Mouse (Mus musculus) T-cell, adult 66 days (primary cell): Measurements from ENCODE around the gene Hk1. TPM values are rescaled to one million over a fixed set of nuclear protein-coding genes. Genes with fewer than 3 reads are reported as not detected.

Source experiments
- total RNA-seq, 2 experiments: library from RNA; stranded (reverse); gene quantifications; 3 replicates in 1 of 2; 4 replicates in 1 of 2; pipeline ENCODE4 v1.2.4; 2023

The Hk1 gene
- 10 to 100 TPM; 76.7 to 83.6 TPM for total RNA-seq

DNA sequence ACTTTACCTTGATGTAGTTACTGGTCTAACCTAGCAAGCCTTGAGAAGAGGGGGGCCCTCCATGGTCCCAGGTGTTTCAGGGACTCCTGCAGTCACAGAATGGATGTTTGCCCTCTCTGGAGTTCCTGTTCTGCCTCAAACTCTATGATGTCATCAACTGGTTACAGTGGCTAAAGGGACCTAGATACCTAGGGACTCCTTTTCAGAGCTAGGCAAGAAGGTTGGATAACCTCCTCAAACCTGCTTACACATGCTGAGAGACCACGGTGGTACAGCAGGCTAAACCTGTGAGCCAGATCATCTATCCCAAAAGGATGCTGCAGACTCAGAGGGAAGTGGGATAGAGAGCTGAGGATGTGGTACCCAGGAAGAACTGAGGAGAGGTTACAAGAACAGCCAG, at the start of gene Hk1:
Hk1 (minus strand) TSS at position 101 of the 400 bp plus-strand sequence.

DNA sequence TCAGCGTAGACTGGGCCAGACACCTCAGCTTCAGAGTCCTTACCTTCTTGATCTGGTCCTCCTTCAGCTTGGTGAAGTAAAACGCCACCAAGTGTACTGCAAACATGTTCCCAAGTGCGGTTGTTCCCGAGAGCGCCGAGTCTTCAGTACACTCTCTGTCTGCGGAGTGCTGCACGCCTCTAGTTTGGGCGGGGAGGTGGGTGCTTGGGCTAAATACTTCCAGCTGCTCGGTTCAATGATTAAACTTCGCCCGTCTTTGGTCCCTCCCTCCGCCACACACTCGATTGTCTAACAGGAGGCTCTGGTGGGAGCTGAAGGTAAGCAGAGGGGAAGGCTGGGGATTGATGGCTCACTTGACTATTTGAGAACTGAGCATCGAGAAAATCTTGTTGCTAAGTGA, 42.5 kb upstream of the Hk1 start, which contains the start of gene Hkdc1:
Hkdc1 (minus strand) TSS at position 237 of the 400 bp plus-strand sequence.

DNA sequence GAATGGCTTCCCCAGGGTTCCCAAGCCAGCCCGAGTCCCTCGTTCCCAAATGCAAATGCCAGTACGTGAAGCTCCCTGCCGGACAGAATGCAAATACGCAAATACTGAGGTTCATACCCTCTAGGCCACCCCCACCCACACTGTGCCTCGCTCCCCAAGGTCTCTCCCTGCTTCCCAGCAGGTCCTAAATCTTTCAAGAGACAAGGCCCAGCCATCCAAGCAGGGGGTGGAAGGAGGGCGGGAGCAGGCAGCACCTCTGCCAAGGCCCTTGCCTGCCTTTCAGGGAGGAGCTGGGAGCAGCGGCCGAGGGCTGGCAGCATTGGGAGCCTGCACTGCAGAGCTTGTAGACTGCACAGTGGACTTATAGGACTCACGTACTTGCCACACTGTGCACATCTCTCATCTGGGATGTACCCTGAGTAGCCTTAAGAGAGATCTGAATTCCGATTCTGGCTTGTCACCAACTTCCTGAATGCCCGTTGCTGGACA, 127.7 kb downstream of the Hk1 start, which contains the start of gene Tacr2:
Tacr2 (plus strand) TSS at position 439 of the 489 bp plus-strand sequence.

DNA sequence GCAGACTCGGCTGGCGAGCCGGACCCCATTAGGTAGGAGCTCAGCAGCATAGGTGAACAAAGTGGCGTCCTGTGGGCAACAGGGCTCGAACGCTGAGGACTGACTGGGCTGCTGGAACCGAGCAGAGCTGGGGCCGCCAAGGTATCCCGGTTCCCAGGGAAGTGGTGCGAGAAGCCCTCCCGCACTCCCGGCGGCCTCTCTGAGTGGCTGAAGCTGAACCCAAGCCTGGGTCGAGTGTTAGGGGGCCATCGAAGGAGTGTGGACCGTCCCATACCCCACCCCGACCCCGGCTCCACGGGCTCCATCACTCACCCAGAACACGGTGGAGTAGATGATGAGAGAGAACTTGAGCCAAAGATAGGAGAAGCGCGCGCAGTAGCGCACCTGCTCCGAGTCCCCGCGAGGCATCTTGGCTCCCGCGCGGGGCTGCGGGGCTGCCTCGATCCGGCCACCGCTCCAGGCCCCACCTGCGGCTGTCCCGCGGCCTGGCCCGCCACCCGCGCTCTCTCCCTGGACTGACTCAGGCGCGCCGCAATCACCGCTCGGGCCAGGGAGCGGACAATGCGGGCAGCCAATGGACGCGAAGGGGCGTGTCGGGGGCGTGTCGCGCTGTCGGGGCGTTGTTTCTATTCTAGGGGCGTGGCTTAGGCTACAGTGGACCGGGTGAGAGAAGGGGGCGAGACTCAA, 148.9 kb downstream of the Hk1 start, which contains the start of gene Tspan15:
Tspan15 (minus strand) TSS at position 544 of the 687 bp plus-strand sequence.

Other genes with a start within 250 kb of the Hk1 start
- gene Neurog3, start 246.8 kb downstream of the Hk1 start, total RNA-seq = not detected
- 1 to 10 TPM; 3.6 to 4.0 TPM for gene Fam241b, start 236.0 kb downstream of the Hk1 start, total RNA-seq
- 1 to 10 TPM; 1.5 to 3.3 TPM for gene Tspan15, start 148.7 kb downstream of the Hk1 start, total RNA-seq
- gene Tacr2, start 127.5 kb downstream of the Hk1 start, total RNA-seq = not detected
- gene Hkdc1, start 42.6 kb upstream of the Hk1 start, total RNA-seq = not detected
- gene 4930507D05Rik, start 69.6 kb upstream of the Hk1 start, total RNA-seq = 1 to 10 TPM in 1 of 2 experiments, not detected in 1; 1.5 TPM
- 10 to 100 TPM; 22.1 to 28.4 TPM for gene Supv3l1, start 69.8 kb upstream of the Hk1 start, total RNA-seq
- 10 to 100 TPM; 25.5 to 28.5 TPM for gene Vps26a, start 106.9 kb upstream of the Hk1 start, total RNA-seq
- 100 to 1,000 TPM; 358 to 378 TPM for gene Srgn, start 147.5 kb upstream of the Hk1 start, total RNA-seq
- gene Kif1bp, start 198.5 kb upstream of the Hk1 start, total RNA-seq = 10 to 100 TPM; 16.8 to 19.9 TPM
- 100 to 1,000 TPM; 145 to 150 TPM for gene Ddx21, start 222.4 kb upstream of the Hk1 start, total RNA-seq